Mouse (Mus musculus) stomach, postnatal 0 days (tissue): ENCODE data around the gene Ifih1. TPM values are rescaled to one million over a fixed set of nuclear protein-coding genes. Genes with fewer than 3 reads are reported as not detected.

Experiments
- ATAC-seq: fragments of 200-750 bp; cut with Nextera tagmentation; 2 replicates; pipeline ENCODE4 v1.8.0; 2017; ENCODE audit not compliant: low FRiP score, low TSS enrichment
- DNase-seq: peaks from one replicate; pipeline ENCODE4 v3.0.0-alpha.2; 2016; ENCODE audit warnings: low spot score
- H3K27ac ChIP-seq: fragments of 300-500 bp; sonication (generic); replicated peaks from 2 replicates; pipeline ENCODE4 v1.5.1; 2014; ENCODE audit warnings: mild to moderate bottlenecking, control low read depth
- H3K27me3 ChIP-seq: fragments of 300-500 bp; sonication (generic); 2 replicates; pipeline ENCODE4 v1.6.1; 2014; ENCODE audit warnings: low read length; ENCODE audit not compliant: control insufficient read depth, insufficient read depth
- H3K36me3 ChIP-seq: fragments of 300-500 bp; sonication (generic); 2 replicates; pipeline ENCODE4 v1.6.1; 2014; ENCODE audit warnings: low read length, mixed read lengths; ENCODE audit not compliant: control insufficient read depth, insufficient read depth
- H3K4me1 ChIP-seq: fragments of 300-500 bp; sonication (generic); replicated peaks from 2 replicates; pipeline ENCODE4 v1.6.1; 2014; ENCODE audit warnings: antibody characterized with exemption; ENCODE audit not compliant: control insufficient read depth, insufficient read depth
- H3K4me2 ChIP-seq: fragments of 300-500 bp; sonication (generic); replicated peaks from 2 replicates; pipeline ENCODE4 v1.6.1; 2014; ENCODE audit warnings: low read depth, mild to moderate bottlenecking, control low read depth, moderate library complexity
- H3K4me3 ChIP-seq: fragments of 300-500 bp; sonication (generic); 2 replicates; pipeline ENCODE4 v1.5.1; 2014; ENCODE audit warnings: low read depth, low read length, control low read depth
- H3K9ac ChIP-seq: fragments of 300-500 bp; sonication (generic); 2 replicates; pipeline ENCODE4 v1.6.1; 2014; ENCODE audit warnings: mild to moderate bottlenecking, low read length, control low read depth, mixed read lengths
- H3K9me3 ChIP-seq: fragments of 300-500 bp; sonication (generic); 2 replicates; pipeline ENCODE4 v1.6.1; 2016; ENCODE audit warnings: low read length; ENCODE audit not compliant: control insufficient read depth
- CTCF ChIP-seq: IDR thresholded peaks from 2 replicates; pipeline ENCODE4 v1.5.1; 2016; ENCODE audit warnings: antibody characterized with exemption, low read depth, mild to moderate bottlenecking, moderate library complexity
- EP300 ChIP-seq: optimal IDR thresholded peaks from 2 replicates; pipeline ENCODE3; 2016; ENCODE audit warnings: antibody characterized with exemption
- WGBS: fragments of 180-500 bp; shearing (Covaris S2); extraction: QIAGEN DNeasy Blood & Tissue Kit; methylation state at CpG from one replicate; pipeline ENCODE4 v1.1.7; 2014; 5-methylcytosine and 5-hydroxymethylcytosine counted together
- polyA plus RNA-seq: library from polyadenylated mRNA; unstranded; fragments of >200 nt; fragmentation: Nextera tagmentation; extraction: Ambion mirVana; gene quantifications from 2 replicates; pipeline ENCODE4 v1.2.1, GENCODE M21; 2015

Ifih1 gene
- 4.3 and 4.9 TPM in 2 replicates for polyA plus RNA-seq

GRCm38 (mm10) chr2:62646014-62646645 is at the start of gene Ifih1:
Gene Ifih1 (minus strand): TSS chr2:62646255.
- DNase-seq (peak; percentile 83), ATAC-seq (peak; percentile 95)
- no peaks in the 10 kb centered on the region for H3K27me3 ChIP-seq
- TF ChIP-seq CTCF = peak; percentile 70
- TF ChIP-seq EP300 = no peak
- H3K4me1 ChIP-seq = no peaks in the 10 kb centered on the region
- peak within 1 kb of the TSS; percentile 68 for H3K4me2 ChIP-seq
- no peaks in the 10 kb centered on the region for H3K36me3 ChIP-seq
- H3K4me3 ChIP-seq = peak within 1 kb of the TSS; percentile 72
- H3K9me3 ChIP-seq = no peaks in the 10 kb centered on the region
- peak within 1 kb of the TSS; percentile 76 for H3K9ac ChIP-seq
- WGBS = under 1% methylated on average over 30 of the region's 30 CpGs
- H3K27ac ChIP-seq = peak within 1 kb of the TSS; percentile 73

DNA sequence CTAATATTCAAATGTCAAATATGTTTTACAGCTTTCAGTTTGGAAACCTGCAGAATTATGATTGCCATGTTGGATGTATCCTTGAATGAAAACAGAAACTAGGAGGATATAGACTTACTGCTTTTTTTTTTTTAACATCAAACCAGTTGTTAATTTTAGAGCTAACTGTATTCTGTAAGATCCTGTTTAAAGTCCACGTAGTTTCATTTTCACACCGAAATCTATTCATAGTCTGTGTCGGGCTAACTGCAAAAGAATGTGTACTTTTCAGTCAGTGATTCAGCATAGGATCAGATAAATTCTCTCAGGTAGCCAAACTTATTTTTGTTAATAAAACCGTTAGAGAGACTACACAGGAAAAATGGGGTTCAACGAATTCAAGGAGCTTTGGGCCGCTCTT is 39.9 kb upstream of the Ifih1 start:
- Histone ChIP-seq H3K9ac (no peak overlapping the region), H3K4me3 (no peak overlapping the region), H3K27me3 (no peaks in the 10 kb centered on the region), H3K4me1 (no peaks in the 10 kb centered on the region), H3K27ac (no peak overlapping the region), H3K4me2 (no peak overlapping the region), H3K9me3 (no peaks in the 10 kb centered on the region), H3K36me3 (no peaks in the 10 kb centered on the region)
- TF ChIP-seq CTCF (no peak), EP300 (no peak)
- WGBS = 68% methylated on average over 6 of the region's 6 CpGs
- DNase-seq (no peak), ATAC-seq (no peak)

GRCm38 (mm10) chr2:62684989-62685595 is 39.0 kb upstream of the Ifih1 start:
- H3K36me3 ChIP-seq = no peaks in the 10 kb centered on the region
- H3K27me3 ChIP-seq = no peaks in the 10 kb centered on the region
- no peak for DNase-seq
- H3K9me3 ChIP-seq = no peaks in the 10 kb centered on the region
- H3K9ac ChIP-seq = no peak overlapping the region
- H3K4me2 ChIP-seq = no peak overlapping the region
- H3K4me3 ChIP-seq = no peak overlapping the region
- 45% methylated on average over 3 of the region's 3 CpGs for WGBS
- H3K27ac ChIP-seq = no peak overlapping the region
- no peak for ATAC-seq
- TF ChIP-seq CTCF (no peak), EP300 (no peak)
- no peaks in the 10 kb centered on the region for H3K4me1 ChIP-seq

GRCm38 (mm10) chr2:62681667-62682066 is 35.6 kb upstream of the Ifih1 start:
- no peak for ATAC-seq
- TF ChIP-seq EP300 = no peak
- no peak for TF ChIP-seq CTCF
- WGBS = 72% methylated on average over 8 of the region's 8 CpGs
- no peak for DNase-seq
- Histone ChIP-seq H3K4me3 (no peak overlapping the region), H3K9me3 (no peaks in the 10 kb centered on the region), H3K9ac (no peak overlapping the region), H3K27ac (no peak overlapping the region), H3K36me3 (no peaks in the 10 kb centered on the region), H3K27me3 (no peaks in the 10 kb centered on the region), H3K4me2 (no peak overlapping the region), H3K4me1 (no peaks in the 10 kb centered on the region)

- Histone ChIP-seq H3K9me3 (no peaks in the 10 kb centered on the region), H3K9ac (no peak overlapping the region), H3K27ac (no peak overlapping the region), H3K36me3 (no peaks in the 10 kb centered on the region), H3K4me3 (no peak overlapping the region), H3K27me3 (no peaks in the 10 kb centered on the region), H3K4me2 (no peak overlapping the region), H3K4me1 (no peaks in the 10 kb centered on the region)
- TF ChIP-seq CTCF (no peak), EP300 (no peak)
- DNase-seq = no peak
- 87% methylated on average over 5 of the region's 5 CpGs for WGBS
- no peak for ATAC-seq
Observed at GRCm38 (mm10) chr2:62672788-62673187, 26.7 kb upstream of the Ifih1 start.

GRCm38 (mm10) chr2:62670767-62671166 is 24.7 kb upstream of the Ifih1 start:
- Histone ChIP-seq H3K36me3 (no peaks in the 10 kb centered on the region), H3K4me1 (no peaks in the 10 kb centered on the region), H3K27me3 (no peaks in the 10 kb centered on the region), H3K9ac (no peak overlapping the region), H3K9me3 (no peaks in the 10 kb centered on the region), H3K4me3 (no peak overlapping the region), H3K27ac (no peak overlapping the region), H3K4me2 (no peak overlapping the region)
- TF ChIP-seq EP300 (no peak), CTCF (no peak)
- ATAC-seq (no peak), DNase-seq (no peak)
- 74% methylated on average over 4 of the region's 4 CpGs for WGBS
